Mouse (Mus musculus): ENCODE results near the gene Ms4a4d. TPM values are rescaled to one million over a fixed set of nuclear protein-coding genes. Genes with fewer than 3 reads are reported as not detected.
"Not testable (repeated sequence)": the region's sequence is repeated elsewhere in the genome, so short reads cannot be mapped to it uniquely, and the experiment has no call there.

Ms4a4d gene
- polyA plus RNA-seq, 1 experiment from 2014 or later: 0.63 TPM

GRCm38 (mm10) chr19:11517373-11517772 is 19.2 kb upstream of the Ms4a4d start:
- WGBS: 54% methylated on average over 1 of the region's 1 CpGs
- H3K9me3 ChIP-seq; ATAC-seq (ENCODE audit: insufficient number of reproducible peaks, insufficient read depth, low FRiP score, low TSS enrichment, low read depth); H3K27ac ChIP-seq; H3K36me3 ChIP-seq; H3K4me2 ChIP-seq; H3K27me3 ChIP-seq; H3K4me3 ChIP-seq (replicated peaks); H3K4me1 ChIP-seq (replicated peaks); H3K9ac ChIP-seq (replicated peaks): not testable (repeated sequence)

- WGBS: 80% methylated on average over 2 of the region's 2 CpGs
These were observed 18.2 kb upstream of the Ms4a4d start for GRCm38 (mm10) chr19:11518356-11518755.

GRCm38 (mm10) chr19:11520146-11520545 is 16.5 kb upstream of the Ms4a4d start:
- no peaks in the 10 kb centered on the region for H3K9me3 ChIP-seq
- ATAC-seq (ENCODE audit: insufficient number of reproducible peaks, insufficient read depth, low FRiP score, low TSS enrichment, low read depth): no peak
- no peak overlapping the region for H3K27ac ChIP-seq
- no peaks in the 10 kb centered on the region for H3K27me3 ChIP-seq
- WGBS: 87% methylated on average over 3 of the region's 3 CpGs
- H3K36me3 ChIP-seq: no peaks in the 10 kb centered on the region
- no peak overlapping the region for H3K4me2 ChIP-seq
- no peak overlapping the region for H3K9ac ChIP-seq (replicated peaks)
- no peak overlapping the region for H3K4me3 ChIP-seq (replicated peaks)
- H3K4me1 ChIP-seq (replicated peaks): no peaks in the 10 kb centered on the region

More at GRCm38 (mm10) chr19:11518356-11518755, 18.2 kb upstream of the Ms4a4d start:
- not testable (repeated sequence) for H3K4me1 ChIP-seq (replicated peaks); H3K36me3 ChIP-seq; H3K27me3 ChIP-seq; H3K4me2 ChIP-seq; H3K9me3 ChIP-seq; ATAC-seq (ENCODE audit: insufficient number of reproducible peaks, insufficient read depth, low FRiP score, low TSS enrichment, low read depth); H3K27ac ChIP-seq; H3K9ac ChIP-seq (replicated peaks); H3K4me3 ChIP-seq (replicated peaks)

- Histone ChIP-seq H3K27ac (no peak overlapping the region), H3K4me3 (replicated peaks) (no peak overlapping the region), H3K9me3 (no peaks in the 10 kb centered on the region), H3K4me1 (replicated peaks) (no peaks in the 10 kb centered on the region; the same call in 1 of the 2 replicates), H3K36me3 (no peaks in the 10 kb centered on the region), H3K9ac (replicated peaks) (no peak overlapping the region), H3K27me3 (no peaks in the 10 kb centered on the region), H3K4me2 (no peak overlapping the region)
- 75% methylated on average over 1 of the region's 1 CpGs for WGBS
- ATAC-seq (ENCODE audit: insufficient number of reproducible peaks, insufficient read depth, low FRiP score, low TSS enrichment, low read depth): no peak
These were observed 3.2 kb upstream of the Ms4a4d start for GRCm38 (mm10) chr19:11533421-11533820.

GRCm38 (mm10) chr19:11533888-11534445 is 2.6 kb upstream of the Ms4a4d start:
- ATAC-seq (ENCODE audit: insufficient number of reproducible peaks, insufficient read depth, low FRiP score, low TSS enrichment, low read depth): no peak

GRCm38 (mm10) chr19:11537336-11537735 is 735 bp downstream of the Ms4a4d start:
- Histone ChIP-seq H3K27me3 (no peaks in the 10 kb centered on the region), H3K4me3 (replicated peaks) (no peak overlapping the region), H3K9me3 (no peaks in the 10 kb centered on the region), H3K9ac (replicated peaks) (no peak overlapping the region), H3K4me1 (replicated peaks) (no peaks in the 10 kb centered on the region; the same call in 1 of the 2 replicates), H3K27ac (no peak overlapping the region), H3K4me2 (no peak overlapping the region), H3K36me3 (no peaks in the 10 kb centered on the region)
- ATAC-seq (ENCODE audit: insufficient number of reproducible peaks, insufficient read depth, low FRiP score, low TSS enrichment, low read depth): no peak
- 21% methylated on average over 2 of the region's 2 CpGs for WGBS

More at GRCm38 (mm10) chr19:11533888-11534445, 2.6 kb upstream of the Ms4a4d start:
- Histone ChIP-seq H3K4me2 (no peak overlapping the region), H3K4me3 (replicated peaks) (no peak overlapping the region), H3K27ac (no peak overlapping the region), H3K9ac (replicated peaks) (no peak overlapping the region), H3K4me1 (replicated peaks) (no peaks in the 10 kb centered on the region; the same call in 1 of the 2 replicates), H3K9me3 (no peaks in the 10 kb centered on the region), H3K36me3 (no peaks in the 10 kb centered on the region), H3K27me3 (no peaks in the 10 kb centered on the region)
- 67% methylated on average over 2 of the region's 2 CpGs for WGBS

- not testable (repeated sequence) for H3K4me2 ChIP-seq; ATAC-seq (ENCODE audit: insufficient number of reproducible peaks, insufficient read depth, low FRiP score, low TSS enrichment, low read depth); H3K4me1 ChIP-seq (replicated peaks); H3K4me3 ChIP-seq (replicated peaks); H3K9me3 ChIP-seq; H3K9ac ChIP-seq (replicated peaks); H3K27ac ChIP-seq; H3K27me3 ChIP-seq; H3K36me3 ChIP-seq
- 76% methylated on average over 1 of the region's 1 CpGs for WGBS
These were observed 3.7 kb downstream of the Ms4a4d start for GRCm38 (mm10) chr19:11540166-11540821.

GRCm38 (mm10) chr19:11544383-11544782 is 7.8 kb downstream of the Ms4a4d start:
- H3K27me3 ChIP-seq; ATAC-seq (ENCODE audit: insufficient number of reproducible peaks, insufficient read depth, low FRiP score, low TSS enrichment, low read depth); H3K4me2 ChIP-seq; H3K9me3 ChIP-seq; H3K4me3 ChIP-seq (replicated peaks); H3K9ac ChIP-seq (replicated peaks); H3K4me1 ChIP-seq (replicated peaks); H3K36me3 ChIP-seq; H3K27ac ChIP-seq: not testable (repeated sequence)
- 86% methylated on average over 2 of the region's 2 CpGs for WGBS

GRCm38 (mm10) chr19:11547911-11548310 is 11.3 kb downstream of the Ms4a4d start:
- Histone ChIP-seq H3K27me3 (no peaks in the 10 kb centered on the region), H3K36me3 (no peaks in the 10 kb centered on the region), H3K9ac (replicated peaks) (no peak overlapping the region), H3K4me3 (replicated peaks) (no peak overlapping the region), H3K27ac (no peak overlapping the region), H3K4me2 (no peak overlapping the region), H3K9me3 (no peaks in the 10 kb centered on the region), H3K4me1 (replicated peaks) (no peaks in the 10 kb centered on the region)
- no peak for ATAC-seq (ENCODE audit: insufficient number of reproducible peaks, insufficient read depth, low FRiP score, low TSS enrichment, low read depth)

GRCm38 (mm10) chr19:11554726-11555125 is 18.1 kb downstream of the Ms4a4d start:
- no peak for ATAC-seq (ENCODE audit: insufficient number of reproducible peaks, insufficient read depth, low FRiP score, low TSS enrichment, low read depth)
- Histone ChIP-seq H3K4me2 (no peak overlapping the region), H3K36me3 (no peaks in the 10 kb centered on the region), H3K4me1 (replicated peaks) (no peaks in the 10 kb centered on the region), H3K9me3 (no peaks in the 10 kb centered on the region), H3K4me3 (replicated peaks) (no peak overlapping the region), H3K27ac (no peak overlapping the region), H3K27me3 (no peaks in the 10 kb centered on the region), H3K9ac (replicated peaks) (no peak overlapping the region)
- 84% methylated on average over 5 of the region's 5 CpGs for WGBS

GRCm38 (mm10) chr19:11559560-11559959 is 23.0 kb downstream of the Ms4a4d start:
- not testable (repeated sequence) for H3K4me2 ChIP-seq; H3K4me1 ChIP-seq (replicated peaks); H3K36me3 ChIP-seq; H3K27me3 ChIP-seq; ATAC-seq (ENCODE audit: insufficient number of reproducible peaks, insufficient read depth, low FRiP score, low TSS enrichment, low read depth); H3K27ac ChIP-seq; H3K9me3 ChIP-seq; H3K9ac ChIP-seq (replicated peaks); H3K4me3 ChIP-seq (replicated peaks)

GRCm38 (mm10) chr19:11574965-11575364 is 38.4 kb downstream of the Ms4a4d start:
- Histone ChIP-seq H3K9ac (replicated peaks) (no peak overlapping the region), H3K27me3 (no peaks in the 10 kb centered on the region), H3K4me1 (replicated peaks) (no peaks in the 10 kb centered on the region), H3K36me3 (no peaks in the 10 kb centered on the region), H3K9me3 (no peaks in the 10 kb centered on the region), H3K4me2 (no peak overlapping the region), H3K4me3 (replicated peaks) (no peak overlapping the region), H3K27ac (no peak overlapping the region)
- no peak for ATAC-seq (ENCODE audit: insufficient number of reproducible peaks, insufficient read depth, low FRiP score, low TSS enrichment, low read depth)
- WGBS: 89% methylated on average over 8 of the region's 8 CpGs

Data from limb, embryonic 12.5 days (tissue).